Mouse (Mus musculus) liver, embryonic 15.5 days (tissue): ENCODE results near the gene Atp1a1. TPM values are rescaled to one million over a fixed set of nuclear protein-coding genes. Genes with fewer than 3 reads are reported as not detected.

Experiments used
- ATAC-seq: fragments of 200-750 bp; cut with Nextera tagmentation; 2 replicates; pipeline ENCODE4 v1.8.0; 2017; ENCODE audit warnings: moderate number of reproducible peaks, mild to moderate bottlenecking, moderate library complexity; ENCODE audit not compliant: insufficient read depth
- H3K27ac ChIP-seq: fragments of 300-500 bp; sonication (generic); replicated peaks from 2 replicates; pipeline ENCODE4 v1.5.1; 2015; ENCODE audit warnings: mild to moderate bottlenecking, inconsistent platforms
- H3K27me3 ChIP-seq: fragments of 300-500 bp; sonication (generic); 2 replicates; pipeline ENCODE4 v1.6.1; 2015; ENCODE audit warnings: mild to moderate bottlenecking, inconsistent platforms
- H3K36me3 ChIP-seq: fragments of 300-500 bp; sonication (generic); replicated peaks from 2 replicates; pipeline ENCODE4 v1.6.1; 2015; ENCODE audit warnings: moderate library complexity, mild to moderate bottlenecking, inconsistent platforms
- H3K4me1 ChIP-seq: fragments of 300-500 bp; sonication (generic); replicated peaks from 2 replicates; pipeline ENCODE4 v1.6.1; 2015; ENCODE audit warnings: inconsistent platforms
- H3K4me2 ChIP-seq: fragments of 300-500 bp; sonication (generic); 2 replicates; pipeline ENCODE4 v1.6.1; 2015; ENCODE audit warnings: moderate library complexity, mild to moderate bottlenecking, inconsistent platforms
- H3K4me3 ChIP-seq: fragments of 300-500 bp; sonication (generic); replicated peaks from 2 replicates; pipeline ENCODE4 v1.5.1; 2015; ENCODE audit warnings: mild to moderate bottlenecking, inconsistent platforms
- H3K9ac ChIP-seq: fragments of 300-500 bp; sonication (generic); 2 replicates; pipeline ENCODE4 v1.6.1; 2015; ENCODE audit warnings: moderate library complexity, mild to moderate bottlenecking, inconsistent platforms
- H3K9me3 ChIP-seq: fragments of 300-500 bp; sonication (generic); replicated peaks from 2 replicates; pipeline ENCODE4 v1.6.1; 2016; ENCODE audit warnings: inconsistent platforms
- WGBS: fragments of 180-500 bp; shearing (Covaris S2); methylation state at CpG from one replicate; pipeline ENCODE4 v1.1.7; 2015; ENCODE audit warnings: mixed read lengths; ENCODE audit not compliant: insufficient replicate concordance; 5-methylcytosine and 5-hydroxymethylcytosine counted together
- polyA plus RNA-seq: library from polyadenylated mRNA; unstranded; fragments of >200 nt; fragmentation: Nextera tagmentation; extraction: Ambion mirVana; gene quantifications from 2 replicates; pipeline ENCODE4 v1.2.1, GENCODE M21; 2015

Gene Atp1a1
- polyA plus RNA-seq, 1 experiment from 2014 or later, result 41.9 TPM

DNA sequence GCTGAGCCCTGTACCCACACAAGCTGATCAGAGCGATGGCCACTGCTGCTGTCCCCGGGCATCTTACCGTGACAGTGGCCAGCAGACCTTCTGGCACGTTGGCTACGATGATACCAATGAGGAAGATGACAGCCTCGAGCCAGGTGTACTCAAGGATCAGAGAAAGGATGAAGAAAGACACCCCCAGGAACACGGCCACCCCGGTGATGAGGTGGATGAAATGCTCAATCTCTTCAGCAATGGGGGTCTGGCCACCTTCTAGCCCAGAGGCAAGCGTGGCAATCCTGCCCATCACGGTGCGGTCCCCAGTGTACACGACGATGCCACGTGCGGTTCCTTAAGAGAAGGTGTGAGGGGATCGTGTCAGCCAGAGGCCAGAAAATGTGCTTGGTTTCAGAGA lies 14.1 kb downstream of the Atp1a1 start:
- Histone ChIP-seq H3K4me2 (no peak overlapping the region), H3K9ac (no peak overlapping the region), H3K4me3 (no peak overlapping the region), H3K27ac (no peak overlapping the region), H3K36me3 (peaks cover 100% of the 10 kb centered on the region), H3K9me3 (no peaks in the 10 kb centered on the region), H3K27me3 (no peaks in the 10 kb centered on the region), H3K4me1 (no peaks in the 10 kb centered on the region)
- no peak for ATAC-seq
- 89% methylated on average over 16 of the region's 16 CpGs for WGBS

DNA sequence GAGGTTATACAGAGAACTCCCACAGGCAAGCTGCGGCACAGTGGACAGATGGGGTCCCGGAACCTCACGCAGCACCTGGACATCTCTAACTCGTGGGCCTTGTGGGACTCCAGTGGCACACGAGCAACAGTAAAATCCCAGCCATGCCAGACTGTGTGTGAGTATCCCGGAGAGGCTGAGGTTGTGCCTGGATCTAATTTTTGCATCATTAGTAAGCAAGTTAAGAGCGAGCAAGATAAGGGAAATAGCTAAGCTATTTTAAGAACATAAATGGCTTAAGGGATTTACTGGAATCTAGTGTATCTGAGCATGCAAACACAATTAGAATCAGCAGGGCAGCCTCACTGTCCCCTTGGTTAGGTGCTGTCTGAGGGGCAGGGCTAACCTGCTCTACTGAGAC lies 16.2 kb downstream of the Atp1a1 start:
- no peak for ATAC-seq
- 88% methylated on average over 7 of the region's 7 CpGs for WGBS
- peaks cover 99% of the 10 kb centered on the region for H3K36me3 ChIP-seq

DNA sequence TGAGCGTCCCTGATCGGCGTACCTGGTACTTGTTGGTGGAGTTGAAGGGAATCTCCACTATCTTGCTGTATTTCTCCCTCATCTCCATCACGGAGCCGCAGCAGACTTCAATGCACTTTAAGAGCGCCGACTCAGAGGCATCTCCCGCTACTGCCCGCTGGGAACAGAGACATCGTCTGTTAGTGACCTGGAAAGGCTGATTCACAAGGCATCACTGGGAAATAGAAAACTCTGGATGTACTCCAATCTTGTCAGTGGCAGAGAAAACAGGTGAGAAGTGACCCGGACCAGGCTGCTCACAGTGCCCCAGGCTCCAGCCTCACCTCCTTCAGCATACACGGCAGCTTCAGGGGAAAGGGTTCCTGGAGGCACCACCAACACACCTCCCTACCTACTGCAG lies 17.7 kb downstream of the Atp1a1 start:
- Histone ChIP-seq H3K36me3 (peaks cover 99% of the 10 kb centered on the region), H3K9ac (no peak overlapping the region), H3K4me1 (no peaks in the 10 kb centered on the region), H3K4me2 (no peak overlapping the region), H3K4me3 (no peak overlapping the region), H3K27ac (no peak overlapping the region), H3K9me3 (no peaks in the 10 kb centered on the region), H3K27me3 (no peaks in the 10 kb centered on the region)
- ATAC-seq, result no peak
- WGBS, result 88% methylated on average over 12 of the region's 12 CpGs

More for the DNA sequence above, 16.2 kb downstream of the Atp1a1 start:
- Histone ChIP-seq H3K9me3 (no peaks in the 10 kb centered on the region), H3K9ac (no peak overlapping the region), H3K4me2 (no peak overlapping the region), H3K4me1 (no peaks in the 10 kb centered on the region), H3K4me3 (no peak overlapping the region), H3K27ac (no peak overlapping the region), H3K27me3 (no peaks in the 10 kb centered on the region)

DNA sequence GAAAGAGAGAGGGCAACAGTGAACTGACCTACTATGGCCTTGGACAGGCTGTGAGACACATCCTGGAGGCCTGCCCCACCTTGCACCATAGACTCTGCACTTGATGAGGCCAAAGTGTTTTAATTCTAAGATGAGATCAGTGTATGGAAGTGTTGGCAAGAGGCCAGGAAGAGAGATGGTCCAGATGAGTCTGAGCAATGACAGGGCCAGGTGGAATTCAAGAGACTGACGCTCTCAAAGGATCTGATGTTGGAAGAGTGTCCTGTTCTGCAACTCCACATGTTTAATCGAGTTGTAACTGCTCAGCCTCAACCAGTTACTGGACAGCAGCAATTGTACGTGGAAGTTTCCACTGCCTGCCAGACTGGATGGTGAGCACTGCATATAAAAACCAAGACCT lies 26.4 kb downstream of the Atp1a1 start:
- H3K9ac ChIP-seq, result no peak overlapping the region
- no peak overlapping the region for H3K4me2 ChIP-seq
- no peaks in the 10 kb centered on the region for H3K4me1 ChIP-seq
- no peak for ATAC-seq
- H3K4me3 ChIP-seq, result no peak overlapping the region
- H3K9me3 ChIP-seq, result no peaks in the 10 kb centered on the region
- no peaks in the 10 kb centered on the region for H3K27me3 ChIP-seq
- WGBS, result 74% methylated on average over 3 of the region's 3 CpGs
- peaks cover 83% of the 10 kb centered on the region for H3K36me3 ChIP-seq
- no peak overlapping the region for H3K27ac ChIP-seq

DNA sequence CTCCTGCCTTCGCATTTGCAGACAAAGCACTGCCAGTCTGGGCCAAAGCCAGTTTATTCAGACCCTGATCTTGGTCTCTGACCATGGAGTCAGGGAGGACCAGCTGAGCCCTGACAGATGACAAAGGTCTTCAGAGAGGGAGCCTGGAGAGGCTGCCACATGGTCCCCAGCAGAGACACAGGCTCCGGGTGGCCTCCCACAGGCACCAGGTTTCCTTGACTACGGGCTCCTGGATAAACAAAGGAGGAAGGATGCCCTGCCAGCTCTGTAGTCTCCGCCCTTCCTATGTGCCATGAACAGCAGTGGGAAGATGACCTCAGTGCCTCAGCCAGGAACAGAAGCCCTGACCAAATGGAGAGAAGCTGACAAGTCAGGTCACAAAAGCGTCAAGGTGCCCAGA lies 27.1 kb downstream of the Atp1a1 start:
- peaks cover 75% of the 10 kb centered on the region for H3K36me3 ChIP-seq
- WGBS, result 81% methylated on average over 5 of the region's 5 CpGs
- no peak for ATAC-seq

DNA sequence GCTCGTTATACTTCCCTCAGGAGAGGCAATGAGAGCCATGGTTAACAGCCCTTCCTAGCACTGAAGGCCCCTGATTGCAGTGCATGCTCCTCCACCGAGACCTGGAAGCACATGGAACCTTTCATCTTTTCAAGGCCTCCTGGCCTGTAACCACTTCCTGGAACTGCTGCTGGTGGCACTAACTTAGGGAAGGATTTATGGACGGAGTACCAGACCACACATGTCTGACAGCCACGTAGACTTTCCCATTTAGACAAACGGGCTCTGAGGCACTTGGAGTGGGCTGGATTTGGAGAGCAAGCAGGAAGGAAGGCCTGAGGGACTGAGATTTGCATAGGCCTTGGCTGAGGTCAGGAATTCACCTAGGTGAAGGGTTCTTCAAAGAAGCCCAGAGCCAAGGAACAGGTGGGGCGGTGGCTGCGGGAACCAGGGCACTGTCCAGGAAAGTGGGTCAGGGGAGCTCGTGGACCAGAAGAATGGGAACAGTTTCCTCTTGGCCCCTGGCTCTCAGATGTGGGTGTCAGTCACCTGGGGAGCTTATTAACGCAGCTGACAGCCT lies 28.9 kb downstream of the Atp1a1 start:
- no peak for ATAC-seq
- H3K9ac ChIP-seq, result 0 out of 2 replicates have a peak overlapping the region, but pooled peaks have one; percentile 8
- H3K27me3 ChIP-seq, result no peaks in the 10 kb centered on the region
- no peak overlapping the region for H3K4me3 ChIP-seq
- H3K9me3 ChIP-seq, result no peaks in the 10 kb centered on the region
- peaks cover 4% of the 10 kb centered on the region for H3K4me1 ChIP-seq
- H3K36me3 ChIP-seq, result peaks cover 58% of the 10 kb centered on the region
- WGBS, result 67% methylated on average over 9 of the region's 9 CpGs
- no peak overlapping the region for H3K4me2 ChIP-seq
- no peak overlapping the region for H3K27ac ChIP-seq

More for the DNA sequence above, 27.1 kb downstream of the Atp1a1 start:
- no peak overlapping the region for H3K4me3 ChIP-seq
- H3K27me3 ChIP-seq, result no peaks in the 10 kb centered on the region
- H3K4me1 ChIP-seq, result no peaks in the 10 kb centered on the region
- no peaks in the 10 kb centered on the region for H3K9me3 ChIP-seq
- no peak overlapping the region for H3K27ac ChIP-seq
- H3K9ac ChIP-seq, result no peak overlapping the region
- no peak overlapping the region for H3K4me2 ChIP-seq

DNA sequence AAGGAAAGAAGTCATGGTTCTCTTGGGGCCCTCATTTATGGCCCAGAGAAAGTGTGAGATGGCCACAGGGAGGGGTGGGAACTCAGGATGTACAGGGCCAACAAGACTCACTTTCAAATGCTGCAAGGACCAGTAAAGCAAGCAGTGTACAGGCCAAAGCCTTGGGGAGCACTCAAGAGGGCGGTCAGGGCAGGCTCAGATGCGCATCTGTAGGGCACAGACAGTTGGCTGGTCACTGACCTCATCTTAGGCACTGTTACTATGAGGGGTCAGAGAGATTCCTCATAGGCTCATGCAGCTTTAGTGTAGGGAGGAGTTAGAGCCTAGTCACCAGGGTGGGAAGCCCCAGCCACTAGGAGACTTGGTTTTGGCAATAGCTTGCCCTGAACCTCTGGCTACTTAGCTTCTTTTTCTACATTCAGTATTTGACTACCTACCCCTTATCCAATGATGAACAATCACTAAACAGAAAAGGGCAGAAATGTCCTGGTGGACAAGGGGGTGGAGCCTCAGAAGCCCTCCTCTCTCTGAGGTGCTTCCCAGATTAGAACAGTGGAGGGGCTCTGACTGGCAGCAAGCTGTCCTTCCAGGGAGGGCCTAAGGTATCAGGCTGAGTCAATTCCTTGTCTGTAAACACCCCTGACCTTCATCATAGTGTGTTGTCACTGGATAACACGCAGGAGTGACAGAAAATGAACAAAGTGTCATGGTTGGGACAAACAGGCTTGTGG lies 29.9 kb downstream of the Atp1a1 start:
- ATAC-seq, result no peak
- peaks cover 48% of the 10 kb centered on the region for H3K36me3 ChIP-seq
- no peak overlapping the region for H3K27ac ChIP-seq
- no peak overlapping the region for H3K4me2 ChIP-seq
- WGBS, result 68% methylated on average over 3 of the region's 3 CpGs
- H3K27me3 ChIP-seq, result no peaks in the 10 kb centered on the region
- H3K4me1 ChIP-seq, result peaks cover 6% of the 10 kb centered on the region
- no peaks in the 10 kb centered on the region for H3K9me3 ChIP-seq
- no peak overlapping the region for H3K9ac ChIP-seq
- H3K4me3 ChIP-seq, result no peak overlapping the region

DNA sequence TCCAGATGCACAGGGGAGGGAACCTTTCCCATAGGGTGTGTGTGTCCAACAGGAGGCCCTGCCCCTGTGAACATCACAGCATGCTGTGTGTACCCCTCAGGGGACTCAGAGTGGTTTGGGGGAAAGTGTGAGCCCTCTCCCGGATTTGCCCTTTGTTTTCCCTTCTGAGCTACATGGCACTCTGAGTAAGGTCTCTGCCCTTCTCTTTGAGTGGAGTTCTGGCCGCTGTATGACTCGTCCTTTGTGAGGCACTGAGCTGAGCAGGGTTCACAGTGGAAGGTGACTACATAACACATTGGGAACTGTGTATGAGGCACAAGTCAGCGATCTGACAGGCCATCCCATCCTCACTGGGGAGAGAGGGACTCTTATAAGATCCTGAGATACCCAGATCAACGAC lies 31.5 kb downstream of the Atp1a1 start:
- Histone ChIP-seq H3K4me1 (peaks cover 6% of the 10 kb centered on the region), H3K36me3 (peaks cover 32% of the 10 kb centered on the region), H3K27ac (no peak overlapping the region), H3K9ac (no peak overlapping the region), H3K4me2 (no peak overlapping the region), H3K27me3 (no peaks in the 10 kb centered on the region), H3K4me3 (no peak overlapping the region), H3K9me3 (no peaks in the 10 kb centered on the region)
- WGBS, result 70% methylated on average over 5 of the region's 5 CpGs
- ATAC-seq, result no peak

DNA sequence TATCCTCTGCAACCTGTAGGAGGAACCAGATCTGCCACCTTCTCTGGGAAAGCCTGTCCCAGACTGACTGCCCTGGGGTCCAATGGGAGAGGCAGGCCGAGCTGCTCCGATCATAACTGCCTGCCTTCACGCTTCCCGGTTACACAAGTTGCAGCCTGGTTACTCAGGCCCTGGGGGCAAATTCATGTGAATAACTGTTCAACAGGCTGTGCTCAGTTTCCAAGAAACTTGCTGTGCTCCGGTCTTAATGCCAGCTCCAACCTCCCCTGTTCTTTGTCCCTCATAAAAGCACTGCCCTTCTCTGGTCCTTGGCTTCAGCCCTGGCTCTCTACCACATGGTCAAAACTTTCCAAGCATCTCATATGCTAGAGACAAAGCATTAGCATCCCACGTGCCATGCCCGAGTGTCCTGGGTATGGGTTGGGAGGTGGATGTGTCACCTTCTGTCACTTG lies 32.3 kb downstream of the Atp1a1 start:
- Histone ChIP-seq H3K27ac (no peak overlapping the region), H3K36me3 (peaks cover 24% of the 10 kb centered on the region), H3K27me3 (no peaks in the 10 kb centered on the region), H3K4me1 (peaks cover 6% of the 10 kb centered on the region), H3K4me2 (no peak overlapping the region), H3K4me3 (no peak overlapping the region), H3K9ac (no peak overlapping the region), H3K9me3 (no peaks in the 10 kb centered on the region)
- no peak for ATAC-seq
- WGBS, result 78% methylated on average over 7 of the region's 7 CpGs

DNA sequence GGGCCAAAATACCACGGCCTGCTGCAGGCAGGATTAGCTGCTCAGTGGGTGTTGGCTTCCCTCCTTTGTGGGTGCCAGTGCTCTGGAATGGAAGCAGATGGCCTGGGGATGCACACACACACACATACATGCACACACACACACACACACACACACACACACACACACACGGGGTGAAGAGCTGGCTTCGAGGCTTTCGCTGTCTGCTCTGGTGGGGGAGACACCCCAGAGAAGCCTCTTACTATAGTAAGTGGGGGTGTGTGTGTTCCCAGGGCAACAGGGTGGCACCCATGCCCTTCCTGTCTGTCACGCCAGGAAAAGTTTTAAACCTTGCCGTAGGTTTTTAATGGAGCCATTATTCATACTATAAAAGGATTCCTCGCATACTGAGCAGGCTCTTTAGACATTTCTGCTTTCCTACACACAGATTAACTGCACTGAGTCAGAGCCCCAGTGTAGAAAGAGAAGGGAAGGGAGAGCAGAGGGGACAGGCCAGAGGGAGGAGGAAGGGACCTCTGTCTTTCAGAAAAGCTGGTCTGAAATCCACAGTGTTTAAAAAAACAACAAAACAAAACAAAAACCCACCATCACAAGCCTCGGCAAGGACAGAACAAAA lies 32.9 kb downstream of the Atp1a1 start:
- Histone ChIP-seq H3K9ac (no peak overlapping the region), H3K4me2 (no peak overlapping the region), H3K36me3 (peaks cover 18% of the 10 kb centered on the region), H3K9me3 (no peaks in the 10 kb centered on the region), H3K27ac (no peak overlapping the region), H3K27me3 (no peaks in the 10 kb centered on the region), H3K4me3 (no peak overlapping the region), H3K4me1 (peaks cover 6% of the 10 kb centered on the region)
- no peak for ATAC-seq
- 75% methylated on average over 8 of the region's 8 CpGs for WGBS

DNA sequence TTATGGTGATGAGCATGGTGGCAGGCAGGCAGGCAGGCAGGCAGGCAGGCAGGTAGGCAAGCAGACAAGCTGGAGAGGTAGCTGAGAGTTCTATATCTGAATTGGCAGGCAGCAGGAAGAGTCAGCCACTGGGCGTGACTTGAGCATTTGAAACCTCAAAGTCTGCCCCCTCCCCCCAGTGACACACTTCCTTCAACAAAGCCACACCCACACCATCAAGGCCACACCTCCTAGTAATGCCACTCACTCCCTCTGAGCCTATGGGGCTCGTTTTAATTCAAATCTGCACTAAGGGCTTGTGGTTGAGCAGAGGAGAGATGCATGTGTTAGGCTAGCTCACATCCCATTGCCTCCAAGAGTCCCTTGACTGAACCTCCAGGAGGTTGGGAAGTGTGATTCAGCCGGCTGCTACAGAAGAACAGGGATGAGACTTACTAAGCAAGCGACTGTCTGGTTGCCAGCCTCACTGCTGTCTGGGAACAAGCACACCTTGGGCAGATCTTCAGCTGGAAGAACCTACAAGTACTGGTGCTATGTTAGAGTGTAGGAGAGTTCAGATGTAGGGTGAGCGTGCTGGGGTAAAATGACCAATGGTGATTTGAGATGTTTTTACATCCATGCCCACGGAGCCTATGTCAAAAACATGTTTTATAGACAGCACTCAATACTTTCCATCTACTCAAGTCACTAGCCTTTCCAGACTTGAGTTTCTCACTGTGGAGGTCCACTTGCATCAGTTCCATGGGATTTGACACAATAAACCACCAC lies 33.6 kb downstream of the Atp1a1 start:
- whole genome bisulfite sequencing, result 63% methylated on average over 6 of the region's 6 CpGs
- Histone ChIP-seq H3K27ac (no peak overlapping the region), H3K4me1 (peaks cover 6% of the 10 kb centered on the region), H3K9ac (no peak overlapping the region), H3K36me3 (peaks cover 11% of the 10 kb centered on the region), H3K9me3 (no peaks in the 10 kb centered on the region), H3K4me3 (no peak overlapping the region), H3K27me3 (no peaks in the 10 kb centered on the region), H3K4me2 (no peak overlapping the region)
- ATAC-seq, result no peak
